Mouse (Mus musculus) small intestine, adult 2 months (tissue): ENCODE results near the gene Fignl1. TPM values are rescaled to one million over a fixed set of nuclear protein-coding genes. Genes with fewer than 3 reads are reported as not detected.
A peak's percentile ranks its signal among the peaks of the same experiment; 100 is the strongest.

Experiments
- H3K27ac ChIP-seq: fragments of 200-500 bp; 2 replicates; pipeline ENCODE4 v1.5.1; 2012; ENCODE audit warnings: low read depth, low read length, control low read depth, inconsistent platforms; ENCODE audit not compliant: insufficient read depth
- H3K27me3 ChIP-seq: fragments of 200-500 bp; 2 replicates; pipeline ENCODE4 v1.6.1; 2012; ENCODE audit warnings: mild to moderate bottlenecking, moderate library complexity, low read length, inconsistent platforms; ENCODE audit not compliant: control insufficient read depth, insufficient read depth
- H3K36me3 ChIP-seq: fragments of 200-500 bp; 2 replicates; pipeline ENCODE4 v1.6.1; 2012; ENCODE audit warnings: mild to moderate bottlenecking, low read length, control low read depth, inconsistent platforms; ENCODE audit not compliant: control insufficient read depth, insufficient read depth
- H3K4me1 ChIP-seq: fragments of 200-500 bp; 2 replicates; pipeline ENCODE4 v1.6.1; 2012; ENCODE audit warnings: low read length, inconsistent platforms, mixed read lengths; ENCODE audit not compliant: control insufficient read depth, insufficient read depth, insufficient read length
- H3K4me3 ChIP-seq: fragments of 200-500 bp; 2 replicates; pipeline ENCODE4 v1.5.1; 2012; ENCODE audit warnings: low read depth, mild to moderate bottlenecking, control low read depth, inconsistent platforms, low read length, moderate library complexity
- CTCF ChIP-seq: fragments of 200-500 bp; IDR thresholded peaks from 2 replicates; pipeline ENCODE4 v1.5.1; 2012; ENCODE audit warnings: low read depth, mild to moderate bottlenecking, control low read depth, inconsistent platforms, low read length, moderate library complexity, mixed read lengths; ENCODE audit not compliant: insufficient replicate concordance, insufficient read length; ENCODE audit errors: extremely low read depth
- POLR2A ChIP-seq: fragments of 200-500 bp; IDR thresholded peaks from 2 replicates; pipeline ENCODE4 v1.6.1; 2012; ENCODE audit warnings: low read depth, mild to moderate bottlenecking, control low read depth, inconsistent platforms, low read length, moderate library complexity
- WGBS: fragments of 180-500 bp; shearing (Covaris S2); methylation state at CpG from one replicate; pipeline ENCODE4 v1.1.7; 2018; 5-methylcytosine and 5-hydroxymethylcytosine counted together
- polyA plus RNA-seq: library from polyadenylated mRNA; depleted of rRNA; stranded (reverse); fragments of >200 nt; gene quantifications from 2 replicates; pipeline ENCODE4 v1.2.3, GENCODE M21; 2012; rRNA removed

Gene Fignl1
- polyA plus RNA-seq = 0.17 and 0.85 TPM in 2 replicates

DNA sequence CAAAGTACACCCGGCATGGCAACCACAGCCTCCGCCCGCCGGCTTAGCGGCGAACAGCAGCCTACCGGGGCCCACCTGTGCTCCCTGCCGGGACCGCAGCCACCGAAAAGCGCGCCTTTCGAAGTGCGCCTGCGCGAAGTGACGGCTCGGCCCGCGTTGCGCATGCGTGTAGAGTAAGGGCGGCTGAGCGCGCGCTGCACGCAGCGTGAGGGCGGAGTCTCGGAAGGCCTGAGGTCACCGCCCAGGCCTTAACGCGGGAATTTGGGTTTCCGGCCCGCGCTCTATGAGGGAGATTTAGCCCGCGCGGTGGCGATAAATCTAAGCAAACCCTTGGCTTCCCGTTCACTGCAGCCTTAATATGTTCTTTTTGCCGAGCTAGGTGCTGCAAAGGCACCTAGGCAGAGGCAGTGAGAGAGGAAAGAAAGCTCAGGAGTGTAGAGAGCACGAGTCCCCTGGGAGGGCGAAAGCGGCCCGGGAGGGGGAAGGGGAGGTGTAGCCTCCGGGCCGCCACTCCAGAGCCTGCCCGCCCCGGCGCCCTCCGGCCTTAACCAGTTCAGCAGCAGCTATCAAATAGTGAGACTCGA, at the start of gene Fignl1:
Gene Fignl1 (minus strand): TSS at position 143 of the 584 bp plus-strand sequence.
- H3K4me1 ChIP-seq = no peaks in the 10 kb centered on the region
- under 1% methylated on average over 53 of the region's 53 CpGs for WGBS
- H3K4me3 ChIP-seq = peak within 1 kb of the TSS; percentile 69
- H3K36me3 ChIP-seq = peaks cover 2% of the 10 kb centered on the region; the same call in 1 of the 2 replicates
- H3K27me3 ChIP-seq = no peaks in the 10 kb centered on the region
- TF ChIP-seq POLR2A (no peak; the same call in 1 of the 2 replicates), CTCF (peak; percentile 23; the same call in 1 of the 2 replicates)
- peak within 1 kb of the TSS; percentile 59 for H3K27ac ChIP-seq

DNA sequence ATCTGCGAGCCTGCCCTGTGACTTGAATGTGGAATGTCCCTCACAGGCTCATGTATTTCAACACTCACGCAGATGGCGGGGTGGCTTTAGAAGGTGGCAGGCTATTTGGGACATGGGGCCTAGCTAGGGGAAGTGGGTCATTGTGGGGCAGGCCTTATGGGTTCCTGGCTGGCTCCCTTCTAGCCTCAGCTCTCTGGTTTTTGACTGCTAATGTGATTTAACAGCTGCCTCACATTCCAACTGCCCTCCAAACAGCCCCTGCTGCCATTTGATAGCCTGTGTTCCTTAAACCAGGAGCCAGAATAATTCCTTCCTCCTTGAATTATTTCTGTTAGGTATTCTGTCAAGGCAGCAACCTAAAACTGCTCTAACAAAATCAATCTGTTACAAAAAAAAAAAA, 48.2 kb upstream of the Fignl1 start:
- 96% methylated on average over 3 of the region's 3 CpGs for WGBS
- Histone ChIP-seq H3K36me3 (peaks cover 30% of the 10 kb centered on the region), H3K4me1 (no peaks in the 10 kb centered on the region), H3K27me3 (no peaks in the 10 kb centered on the region), H3K27ac (no peak overlapping the region), H3K4me3 (no peak overlapping the region)
- no peak for TF ChIP-seq CTCF
- TF ChIP-seq POLR2A = no peak

DNA sequence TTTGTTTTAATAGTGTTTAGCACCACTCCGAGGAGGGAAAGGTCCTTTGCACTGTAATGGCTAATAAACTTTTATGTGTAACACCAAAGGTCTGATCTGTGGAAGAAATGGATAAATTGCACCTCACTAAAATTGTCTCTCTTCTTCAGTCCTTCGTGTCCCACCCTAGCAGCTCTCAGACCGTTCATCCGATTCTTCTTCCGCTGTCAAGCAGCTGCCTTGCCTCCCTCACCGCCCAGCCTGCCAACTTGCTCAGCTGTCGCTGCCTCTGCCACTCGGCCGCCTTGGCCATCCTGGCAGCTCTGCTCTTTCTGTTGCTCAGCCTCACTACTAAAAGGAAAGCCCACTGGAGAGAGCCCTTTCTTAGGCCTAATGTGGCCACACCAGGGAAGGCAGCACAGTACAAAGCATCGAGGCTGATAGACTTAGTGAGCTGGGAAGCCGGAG, 46.9 kb upstream of the Fignl1 start:
- no peak overlapping the region for H3K4me3 ChIP-seq
- H3K27ac ChIP-seq = no peak overlapping the region
- H3K4me1 ChIP-seq = no peaks in the 10 kb centered on the region
- no peaks in the 10 kb centered on the region for H3K27me3 ChIP-seq
- TF ChIP-seq CTCF = no peak
- no peak for TF ChIP-seq POLR2A
- H3K36me3 ChIP-seq = peaks cover 27% of the 10 kb centered on the region
- 85% methylated on average over 11 of the region's 11 CpGs for WGBS

DNA sequence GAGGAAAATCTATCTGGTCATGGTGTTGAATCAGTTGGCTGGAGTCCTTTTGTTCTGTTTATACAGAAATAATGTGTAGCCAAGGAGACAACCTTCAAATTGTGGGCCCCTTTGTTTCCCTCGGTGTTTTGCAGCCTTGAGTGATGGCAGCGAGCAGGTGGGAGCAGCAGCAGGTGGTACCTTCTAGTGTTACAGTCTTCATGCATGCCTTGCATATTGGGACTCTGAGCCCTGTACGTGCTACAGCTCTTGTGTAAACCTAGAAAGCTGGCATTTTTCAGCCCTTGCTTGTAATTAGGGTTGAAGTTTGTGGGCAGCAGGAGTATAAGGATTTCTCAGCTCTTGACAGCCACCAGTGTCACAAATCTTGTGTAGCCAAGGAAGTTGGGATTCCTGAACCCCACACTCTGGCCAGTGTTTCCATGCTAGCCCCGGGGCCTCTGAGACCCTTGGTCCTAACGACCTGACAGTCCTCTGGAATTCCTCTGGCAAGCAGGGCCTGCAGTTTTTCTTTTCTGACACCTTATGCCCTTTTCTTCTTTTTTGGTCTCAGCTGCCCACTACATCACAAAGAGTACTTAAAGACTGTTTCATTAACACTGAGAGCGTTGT, 46.4 kb upstream of the Fignl1 start:
- WGBS = 68% methylated on average over 6 of the region's 6 CpGs
- no peak overlapping the region for H3K27ac ChIP-seq

DNA sequence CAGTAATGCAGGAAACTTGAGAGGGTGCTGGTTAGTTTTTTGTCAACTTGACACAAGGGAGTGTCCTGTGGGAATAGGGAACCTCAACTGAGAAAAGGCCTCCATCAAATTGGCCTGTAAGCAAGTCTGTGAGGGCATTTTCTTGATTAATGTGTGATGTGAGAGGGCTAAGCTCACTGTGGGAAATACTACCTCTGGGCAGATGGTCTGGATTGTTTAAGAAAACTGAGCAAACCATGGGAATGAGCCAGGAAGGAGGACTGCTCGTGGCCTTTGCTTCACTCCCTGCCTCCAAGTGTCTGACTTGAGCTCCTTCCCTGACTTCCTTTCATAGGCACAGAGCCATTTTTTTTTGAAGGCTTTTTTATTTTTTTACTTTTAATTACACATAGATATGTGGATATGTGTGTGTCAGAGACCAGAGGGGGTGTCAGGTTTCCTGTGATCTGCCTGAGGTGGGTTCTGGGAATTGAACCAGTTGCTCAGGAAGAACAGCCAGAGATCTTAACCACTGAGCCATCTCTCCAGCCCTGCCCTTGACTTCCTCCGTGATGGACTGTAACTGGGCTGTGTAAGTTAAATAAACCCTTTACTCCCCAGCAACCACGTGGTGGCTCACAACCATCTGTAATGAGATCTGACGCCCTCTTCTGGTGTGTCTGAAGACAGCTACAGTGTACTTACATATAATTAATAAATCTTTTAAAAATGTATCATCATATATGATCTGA, 45.1 kb upstream of the Fignl1 start:
- 49% methylated on average over 4 of the region's 4 CpGs for WGBS
- Histone ChIP-seq H3K4me1 (no peaks in the 10 kb centered on the region), H3K36me3 (peaks cover 25% of the 10 kb centered on the region), H3K27me3 (no peaks in the 10 kb centered on the region), H3K27ac (no peak overlapping the region), H3K4me3 (no peak overlapping the region)
- no peak for TF ChIP-seq CTCF

More for the DNA sequence above, 46.4 kb upstream of the Fignl1 start:
- TF ChIP-seq CTCF = no peak
- TF ChIP-seq POLR2A = no peak
- Histone ChIP-seq H3K4me1 (no peaks in the 10 kb centered on the region), H3K27me3 (no peaks in the 10 kb centered on the region), H3K4me3 (no peak overlapping the region), H3K36me3 (peaks cover 25% of the 10 kb centered on the region)

DNA sequence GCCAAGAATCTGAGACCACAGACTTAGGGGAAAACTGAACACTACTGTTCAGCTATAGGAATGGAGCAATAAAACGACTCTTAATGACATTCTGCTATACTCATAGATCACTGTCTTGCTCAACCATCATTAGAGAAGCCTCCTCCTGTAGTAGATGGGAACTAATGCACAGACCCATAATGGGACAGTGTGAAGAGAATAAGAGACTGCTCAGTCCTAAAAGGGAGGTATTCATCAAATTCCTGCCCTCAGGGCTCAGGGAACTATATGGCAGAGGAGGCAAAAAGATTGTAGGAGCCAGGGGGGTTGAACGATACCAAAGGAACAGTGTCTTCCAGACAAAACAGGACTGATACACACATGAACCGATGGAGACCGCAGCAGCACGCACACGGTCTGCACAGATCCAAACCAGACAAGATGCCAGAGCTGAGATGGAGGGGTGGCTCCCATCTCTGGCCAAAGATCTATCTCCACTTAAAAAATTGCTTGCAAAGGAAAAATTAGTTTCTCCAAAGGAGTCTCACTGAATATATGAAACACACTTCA, 43.3 kb upstream of the Fignl1 start:
- no peak overlapping the region for H3K27ac ChIP-seq

DNA sequence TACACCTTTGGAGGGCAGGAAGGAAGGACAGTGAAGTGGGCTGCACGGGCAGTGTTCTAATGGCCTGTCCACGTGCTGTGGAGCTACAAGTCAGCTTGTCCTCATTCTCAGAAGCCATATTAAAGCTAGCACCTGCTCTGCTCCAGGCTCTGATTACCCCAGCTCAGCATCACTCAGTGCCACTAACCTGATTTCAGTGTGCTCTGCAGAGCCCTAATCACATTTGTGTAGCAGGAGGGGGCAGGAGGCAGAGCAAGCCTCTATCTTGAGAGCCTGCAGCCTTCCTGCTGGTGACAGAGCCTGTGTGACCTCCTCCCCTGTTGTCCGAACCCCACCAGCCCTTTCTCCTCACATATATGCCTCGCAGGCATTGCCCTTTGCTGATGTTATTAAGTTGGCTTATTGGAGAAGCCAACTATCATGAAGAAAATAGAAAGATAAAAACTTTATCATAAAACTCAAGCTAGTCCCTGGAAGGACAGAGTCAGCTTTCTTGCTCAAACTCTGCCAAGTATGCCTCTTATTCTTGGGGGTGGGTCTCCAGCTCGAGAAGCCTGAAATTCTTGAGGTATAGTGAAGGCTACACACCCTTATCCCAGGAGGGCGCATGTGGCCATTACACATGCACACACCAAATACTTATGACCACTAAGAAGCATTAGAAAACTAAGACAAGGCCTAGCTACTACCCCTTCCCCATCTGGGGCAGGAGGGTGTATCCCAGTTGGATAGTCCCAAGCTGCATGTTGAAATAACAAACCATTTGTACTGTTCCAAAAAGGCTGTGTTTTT, 41.9 kb upstream of the Fignl1 start:
- H3K36me3 ChIP-seq = peaks cover 12% of the 10 kb centered on the region
- no peaks in the 10 kb centered on the region for H3K4me1 ChIP-seq
- no peaks in the 10 kb centered on the region for H3K27me3 ChIP-seq
- H3K4me3 ChIP-seq = no peak overlapping the region
- no peak overlapping the region for H3K27ac ChIP-seq
- TF ChIP-seq POLR2A (no peak), CTCF (no peak)
- 87% methylated on average over 6 of the region's 6 CpGs for WGBS

More for the DNA sequence above, 43.3 kb upstream of the Fignl1 start:
- WGBS = 88% methylated on average over 6 of the region's 6 CpGs
- TF ChIP-seq POLR2A (no peak), CTCF (no peak)
- Histone ChIP-seq H3K4me3 (no peak overlapping the region), H3K4me1 (no peaks in the 10 kb centered on the region), H3K36me3 (peaks cover 17% of the 10 kb centered on the region), H3K27me3 (no peaks in the 10 kb centered on the region)
